Mouse (Mus musculus): Measurements from ENCODE around the gene 1700029H14Rik.

DNA sequence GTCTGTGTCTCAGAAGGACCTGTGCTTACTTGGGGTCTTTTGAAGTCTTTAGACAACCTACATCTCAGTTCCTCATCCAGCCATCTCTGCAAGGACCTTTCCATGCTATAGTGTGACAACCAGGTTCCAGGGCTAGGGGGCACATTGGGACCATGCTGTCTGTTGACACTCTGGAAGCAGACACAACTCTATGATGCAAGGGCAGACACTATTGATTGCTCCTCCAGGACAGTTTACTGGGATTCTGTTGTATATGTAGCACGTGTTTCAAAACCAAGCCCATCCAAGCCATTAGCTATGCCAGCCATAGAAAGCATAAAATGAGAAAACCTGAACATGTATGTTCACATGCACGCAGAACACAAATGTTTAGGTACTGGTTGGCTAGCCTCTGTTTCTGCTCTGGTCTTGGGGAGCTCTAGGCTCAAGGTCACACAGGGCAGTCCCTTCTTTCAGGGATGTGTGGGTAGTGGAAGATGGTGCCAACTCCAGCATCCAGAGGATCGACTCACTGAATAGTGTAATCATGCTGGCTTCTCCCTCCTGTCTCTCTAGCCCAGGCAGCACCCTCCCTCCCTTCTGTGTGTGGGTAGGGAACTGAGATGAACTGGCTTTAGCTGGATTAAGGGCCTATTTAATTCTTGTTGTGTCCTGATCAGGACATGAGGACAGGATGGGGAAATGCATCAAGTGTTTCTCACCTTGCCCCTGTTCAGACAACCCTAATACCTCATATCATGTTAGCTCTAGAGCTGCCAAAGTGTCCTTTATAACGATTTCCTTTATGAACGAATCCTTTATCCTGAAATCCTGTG, 48.5 kb downstream of the 1700029H14Rik start:
- TF ChIP-seq POLR2A (IDR thresholded peaks at IDR 0.05; ENCODE audit: borderline replicate concordance, low read depth, low read length): no peak
- TF ChIP-seq CTCF (IDR thresholded peaks at IDR 0.05; ENCODE audit: low read depth, low read length): no peak
